ENCODE assay signal across 9 mouse cellular contexts in the genomic region with DNA sequence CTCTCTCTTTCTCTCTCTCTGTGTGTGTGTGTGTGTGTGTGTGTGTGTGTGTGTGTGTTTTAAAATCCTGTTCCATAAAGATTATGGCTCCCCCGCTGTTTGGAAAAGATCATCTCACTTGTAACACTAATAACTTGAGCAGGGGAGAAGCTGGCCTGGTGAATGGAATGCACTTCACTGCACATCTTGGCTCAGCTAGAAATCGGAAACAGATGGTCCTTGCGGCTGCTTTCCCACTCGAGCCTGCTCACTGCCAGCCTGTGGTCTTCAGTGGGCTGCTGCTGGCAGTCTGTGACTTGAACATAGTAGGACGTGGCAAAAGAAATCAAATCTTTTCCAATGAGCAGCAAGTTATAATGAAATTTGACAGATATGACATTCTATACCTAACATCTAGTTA.
DNase-seq lines count a peak whose midpoint lies in the region; TF ChIP-seq lines count a peak whose summit lies in the region.
"Had no signal": no experiment of that assay in that cellular context is flagged by ENCODE, and none has a peak within 500 bp of the region (broad histone marks: within the 10 kb centered on the region; RNA-seq: fewer than 3 reads in every experiment).

No protein-coding gene starts in this region.

- no peak for TF ChIP-seq CTCF in left cerebral cortex, adult 2 months (IDR thresholded peaks at IDR 0.05)

- H3K9me3 ChIP-seq in limb, embryonic 10.5 days (replicated peaks) = no peaks in the 10 kb centered on the region
- H3K9me3 ChIP-seq: liver, embryonic 15.5 days had no signal

- WGBS in limb, embryonic 10.5 days = 11% methylated on average over 5 of the region's 5 CpGs

- H3K4me3 ChIP-seq in left cerebral cortex, adult 2 months = no peak overlapping the region
- no peak overlapping the region for H3K4me3 ChIP-seq in limb, embryonic 10.5 days
- H3K4me3 ChIP-seq: liver, embryonic 15.5 days had no signal

- peaks cover 44% of the 10 kb centered on the region for H3K4me1 ChIP-seq in limb, embryonic 10.5 days
- H3K4me1 ChIP-seq: liver, embryonic 15.5 days had no signal

- intact Hi-C loops in left cerebral cortex, postnatal 10 days (cut with DNase I) = no loop called here
- intact Hi-C loops in left cerebral cortex, adult 2 months (cut with DNase I) = no loop called here

- H3K27ac ChIP-seq in left cerebral cortex, adult 2 months = no peak overlapping the region
- peak overlapping the region; percentile 50; the same call in 1 of the 2 replicates for H3K27ac ChIP-seq in limb, embryonic 10.5 days
- H3K27ac ChIP-seq: liver, embryonic 15.5 days had no signal

- H3K36me3 ChIP-seq in limb, embryonic 10.5 days = no peaks in the 10 kb centered on the region
- H3K36me3 ChIP-seq: liver, embryonic 15.5 days had no signal

- DNase-seq in left cerebral cortex, postnatal 10 days (ENCODE audit: extremely low spot score in 1 of 2, low spot score in 2 of 2) = peak; percentile 44 to 79
- DNase-seq in left cerebral cortex, adult 2 months (ENCODE audit: extremely low spot score in 1 of 2, low spot score in 2 of 2) = no peak
- peak; percentile 71 for DNase-seq in forelimb bud, embryonic 11.5 days (ENCODE audit: low read depth, low spot score)
- peak; percentile 62 for DNase-seq in limb, embryonic 10.5 days (ENCODE audit: low spot score)
- peak; percentile 46 for DNase-seq in telencephalon, adult 2 months (ENCODE audit: low read depth, low spot score)
- DNase-seq in thymus, adult 18-20 months = no peak
- no peak for DNase-seq in liver
- no peak for DNase-seq in kidney, postnatal 36 days

- H3K27me3 ChIP-seq in limb, embryonic 10.5 days (ENCODE audit: low read depth, poor library complexity, severe bottlenecking) = no peaks in the 10 kb centered on the region
- H3K27me3 ChIP-seq: liver, embryonic 15.5 days had no signal

Comparison
In these comparisons a context has a peak if more than half of its experiments do, and no peak if none do; other contexts are left out.
1. DNase-seq: peak in left cerebral cortex, postnatal 10 days (2 of 2), forelimb bud, embryonic 11.5 days (single experiment), limb, embryonic 10.5 days (single experiment) and telencephalon, adult 2 months (single experiment); none in left cerebral cortex, adult 2 months (0 of 2), thymus, adult 18-20 months (0 of 2), liver (single experiment) and kidney, postnatal 36 days (0 of 2).